Mouse (Mus musculus) thymus, postnatal 14 days (tissue): ENCODE measurements around the gene Eps8l2.
A peak's percentile ranks its signal among the peaks of the same experiment; 100 is the strongest.
"Not testable (repeated sequence)": the region's sequence is repeated elsewhere in the genome, so short reads cannot be mapped to it uniquely, and the experiment has no call there.

Experiments used
- DNase-seq: peaks from one replicate; pipeline ENCODE4 v3.0.0; 2021

The Eps8l2 gene

DNA sequence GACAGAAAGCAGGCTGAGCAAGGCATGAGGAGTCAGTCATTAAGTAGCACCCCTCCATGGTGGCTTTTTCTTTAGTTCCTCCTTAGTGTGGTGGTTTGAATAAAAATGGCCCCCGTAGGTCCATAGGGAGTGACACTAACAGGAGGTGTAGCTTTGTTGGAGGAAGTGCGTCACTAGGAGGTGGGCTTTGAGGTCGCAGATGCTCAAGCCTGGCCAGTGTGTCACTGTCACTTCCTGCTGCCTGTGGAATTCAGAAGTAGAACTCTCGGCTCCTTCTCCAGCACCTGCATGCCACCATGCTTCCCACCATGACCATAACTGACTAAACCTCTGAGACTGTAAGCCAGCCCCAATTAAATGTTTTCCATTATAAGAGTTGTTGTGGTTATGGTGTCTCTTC is 28.7 kb downstream of the Eps8l2 start:
- no peak for DNase-seq

DNA sequence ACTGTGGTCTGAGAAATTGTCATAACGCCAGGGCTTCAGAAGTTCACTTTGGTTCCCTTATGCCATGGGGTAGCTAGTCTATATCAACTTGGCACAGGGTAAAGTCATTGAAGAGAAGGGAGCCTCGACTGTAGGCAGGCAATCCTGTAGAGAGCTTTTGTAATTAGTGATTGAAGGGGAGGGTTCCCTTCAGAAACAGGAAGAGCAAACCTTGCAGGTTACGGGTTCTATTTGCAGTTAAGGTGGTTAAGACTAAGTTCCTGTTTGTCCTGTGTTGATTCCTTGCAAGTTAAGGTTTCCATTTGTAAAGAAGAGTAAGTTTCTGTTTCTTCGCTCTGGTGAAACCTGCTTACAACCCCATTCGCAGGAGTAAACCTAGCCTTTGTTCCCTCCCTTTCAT is 31.2 kb downstream of the Eps8l2 start:
- DNase-seq: no peak

DNA sequence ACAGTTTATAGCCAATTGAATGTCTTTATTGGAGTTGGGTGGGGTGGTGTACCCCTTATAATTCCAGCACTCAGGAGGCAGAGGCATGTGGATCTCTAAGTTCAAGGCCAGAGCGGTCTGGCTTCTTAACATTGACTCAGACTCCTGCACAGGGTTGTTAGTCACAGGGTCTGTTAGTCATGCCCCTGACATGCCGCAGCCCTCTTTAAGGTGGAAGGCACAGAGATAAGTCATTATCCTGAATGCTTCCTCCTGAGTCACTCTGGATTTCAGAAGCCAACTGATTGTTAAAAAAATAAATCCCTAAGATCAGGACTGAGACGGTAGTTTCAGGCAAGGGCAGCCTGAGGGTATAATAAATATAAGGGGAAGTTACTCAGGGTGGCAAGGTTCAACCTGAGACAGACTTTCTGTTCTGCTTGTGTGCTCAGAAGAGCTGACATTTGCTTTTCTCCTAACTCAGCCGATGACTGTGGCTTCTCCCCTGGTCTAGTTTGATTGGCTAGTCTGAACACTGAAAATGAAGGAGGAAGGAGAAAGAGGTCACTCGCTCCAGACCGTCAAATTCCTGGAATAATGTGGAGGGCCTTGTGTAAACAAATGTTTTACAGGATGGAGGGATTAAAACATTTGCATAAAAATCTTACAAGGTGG is 33.4 kb downstream of the Eps8l2 start:
- no peak for DNase-seq

DNA sequence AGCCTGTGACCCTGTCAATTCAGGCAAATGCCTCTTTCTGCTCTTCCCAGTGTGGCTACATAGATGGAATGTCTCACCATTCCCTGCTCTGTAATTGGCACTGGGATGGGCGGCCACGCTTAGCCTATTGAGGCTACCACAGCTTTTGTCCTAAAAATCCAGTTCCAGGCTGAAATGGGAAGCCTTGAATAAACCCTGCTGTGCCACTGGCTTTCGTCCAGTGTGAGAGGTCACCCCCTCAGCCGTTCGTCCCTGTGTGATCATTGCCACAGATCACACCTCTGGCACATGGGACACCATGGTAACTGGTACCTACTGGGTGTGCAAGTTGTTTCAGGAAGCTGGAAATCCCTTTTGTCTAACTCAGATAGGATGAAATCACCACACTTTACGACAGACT is 34.9 kb downstream of the Eps8l2 start:
- no peak for DNase-seq

DNA sequence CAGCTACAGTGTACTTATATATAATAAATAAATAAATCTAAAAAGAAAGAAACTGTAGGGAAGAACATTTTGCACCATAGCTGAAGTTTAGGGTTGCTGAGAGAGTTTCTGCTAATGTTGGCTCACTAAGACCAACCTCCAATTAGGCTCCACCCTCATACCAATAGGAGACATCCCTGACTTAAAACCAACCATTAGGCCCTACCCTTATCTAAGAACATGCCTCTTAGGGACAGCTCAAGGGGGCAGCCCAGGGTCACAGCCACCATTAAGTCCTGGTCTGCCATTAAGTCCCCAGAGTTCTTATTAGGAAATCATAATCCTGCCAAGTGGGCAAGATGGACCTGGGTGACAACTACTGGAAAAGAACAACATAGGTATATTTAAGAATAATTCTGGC is 35.7 kb downstream of the Eps8l2 start:
- DNase-seq: no peak

DNA sequence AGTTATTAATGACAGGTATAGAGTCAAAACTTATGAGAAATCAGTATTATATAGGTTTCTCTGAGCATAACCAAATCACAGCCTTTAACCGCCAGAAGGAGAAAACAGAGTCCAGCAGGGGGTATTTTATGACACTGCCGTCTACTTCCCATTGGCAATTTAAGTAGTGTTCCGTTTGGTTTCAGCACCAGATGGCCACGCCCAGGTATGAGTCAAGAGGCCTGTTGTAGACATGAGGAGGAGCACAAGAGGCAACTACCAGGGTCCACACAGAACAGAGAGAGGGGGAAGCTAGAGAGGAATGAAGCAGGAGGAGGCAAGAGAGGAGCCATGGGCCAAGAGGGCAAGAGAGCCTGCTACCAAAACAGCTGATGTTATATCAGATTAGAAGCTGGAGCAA is 40.9 kb downstream of the Eps8l2 start:
- no peak for DNase-seq

DNA sequence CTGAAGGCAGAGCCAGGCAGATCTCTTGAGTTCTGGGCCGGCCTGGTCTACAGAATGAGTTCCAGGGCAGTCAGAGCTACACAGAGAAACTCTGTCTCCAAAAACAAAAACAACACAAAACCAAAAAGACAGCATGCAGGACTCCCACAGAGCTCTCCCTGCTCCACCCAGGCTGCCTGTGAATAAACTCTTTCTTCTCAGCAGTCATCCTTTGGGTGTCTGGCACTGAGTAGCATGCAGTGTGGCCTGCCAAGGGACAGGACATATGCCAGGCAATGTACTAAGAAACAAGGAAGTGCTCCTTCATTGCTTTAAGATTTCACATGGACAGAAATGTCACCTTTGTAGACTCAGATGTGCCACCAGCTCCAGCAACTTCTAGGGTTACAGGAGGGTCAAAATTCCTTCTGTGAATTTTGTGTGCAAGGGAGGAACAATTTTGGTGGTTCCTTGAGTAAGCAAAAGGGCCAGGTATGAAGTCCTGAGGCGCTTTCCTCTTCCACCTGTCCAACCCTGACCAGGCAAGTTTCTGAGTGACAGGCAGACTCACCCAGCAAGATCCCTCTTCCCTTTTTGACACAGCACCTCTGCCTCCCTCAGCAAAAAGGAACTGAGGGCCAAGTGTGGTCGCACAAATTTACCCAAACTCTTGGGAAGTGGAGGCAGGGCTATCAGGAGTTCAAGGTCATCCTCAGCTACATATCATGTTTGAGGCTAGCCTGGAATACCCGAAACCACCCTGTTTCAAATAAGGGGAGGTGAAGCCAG is 42.6 kb downstream of the Eps8l2 start:
- DNase-seq: no peak

DNA sequence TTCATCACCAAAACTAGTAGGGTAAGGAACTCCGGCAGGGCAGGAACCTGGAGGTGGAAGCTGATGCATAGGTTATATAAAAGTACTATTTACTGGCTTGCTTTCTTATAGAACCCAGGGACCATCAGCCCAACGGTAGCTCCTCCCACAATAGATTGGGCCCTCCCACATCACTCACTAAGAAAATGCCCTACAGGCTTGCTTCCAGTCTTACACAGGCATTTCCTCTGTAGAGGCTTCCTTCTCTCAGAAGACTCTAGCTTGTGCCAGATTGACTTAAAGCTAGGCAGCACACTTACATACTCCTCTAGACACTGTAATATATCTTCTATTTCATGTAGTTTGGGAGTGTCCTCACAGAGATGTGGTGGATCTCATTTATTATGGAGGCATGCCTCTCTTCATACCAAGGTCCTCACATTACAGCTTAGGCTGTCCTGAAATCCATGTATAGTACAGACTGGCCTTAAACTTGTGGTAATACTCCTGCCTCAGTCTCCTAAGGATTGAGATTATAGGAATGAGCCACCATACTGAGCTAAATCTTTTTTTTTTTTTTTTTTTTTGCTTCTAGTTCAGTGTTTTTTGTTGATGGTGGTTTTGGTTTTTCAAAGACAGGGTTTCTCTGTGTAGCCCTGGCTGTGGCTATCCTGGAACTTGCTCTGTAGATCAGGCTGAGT is 49.3 kb downstream of the Eps8l2 start:
- DNase-seq: no peak

DNA sequence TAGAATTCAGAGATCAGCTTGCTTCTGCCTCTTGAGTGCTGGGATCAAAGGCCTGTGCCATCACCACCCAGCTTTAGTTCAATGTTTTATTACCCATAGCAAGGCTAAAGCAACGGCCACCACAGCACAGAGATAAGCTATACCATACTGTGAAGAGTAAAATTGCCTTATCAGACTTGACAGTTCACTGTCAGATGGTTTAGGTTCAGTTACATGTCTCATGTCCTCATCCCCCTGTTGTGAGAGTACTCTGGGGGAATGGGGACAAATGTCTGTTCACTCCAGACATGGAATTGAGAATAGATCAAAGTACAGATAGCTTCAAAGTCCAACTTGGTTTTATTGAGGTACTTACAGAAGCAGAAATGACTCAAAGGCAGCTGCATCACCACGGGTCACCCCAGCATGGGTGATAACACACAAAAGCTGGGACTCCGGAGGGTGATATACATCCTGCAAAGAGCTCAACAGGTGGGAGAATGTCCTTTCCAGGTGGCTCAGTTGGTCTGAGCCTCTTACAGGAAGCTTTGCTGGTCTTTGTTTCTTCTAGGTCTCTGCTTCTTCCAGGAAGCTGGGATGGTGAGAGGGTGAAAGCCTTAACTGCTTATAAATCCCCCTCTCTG is 49.9 kb downstream of the Eps8l2 start:
- no peak for DNase-seq

DNA sequence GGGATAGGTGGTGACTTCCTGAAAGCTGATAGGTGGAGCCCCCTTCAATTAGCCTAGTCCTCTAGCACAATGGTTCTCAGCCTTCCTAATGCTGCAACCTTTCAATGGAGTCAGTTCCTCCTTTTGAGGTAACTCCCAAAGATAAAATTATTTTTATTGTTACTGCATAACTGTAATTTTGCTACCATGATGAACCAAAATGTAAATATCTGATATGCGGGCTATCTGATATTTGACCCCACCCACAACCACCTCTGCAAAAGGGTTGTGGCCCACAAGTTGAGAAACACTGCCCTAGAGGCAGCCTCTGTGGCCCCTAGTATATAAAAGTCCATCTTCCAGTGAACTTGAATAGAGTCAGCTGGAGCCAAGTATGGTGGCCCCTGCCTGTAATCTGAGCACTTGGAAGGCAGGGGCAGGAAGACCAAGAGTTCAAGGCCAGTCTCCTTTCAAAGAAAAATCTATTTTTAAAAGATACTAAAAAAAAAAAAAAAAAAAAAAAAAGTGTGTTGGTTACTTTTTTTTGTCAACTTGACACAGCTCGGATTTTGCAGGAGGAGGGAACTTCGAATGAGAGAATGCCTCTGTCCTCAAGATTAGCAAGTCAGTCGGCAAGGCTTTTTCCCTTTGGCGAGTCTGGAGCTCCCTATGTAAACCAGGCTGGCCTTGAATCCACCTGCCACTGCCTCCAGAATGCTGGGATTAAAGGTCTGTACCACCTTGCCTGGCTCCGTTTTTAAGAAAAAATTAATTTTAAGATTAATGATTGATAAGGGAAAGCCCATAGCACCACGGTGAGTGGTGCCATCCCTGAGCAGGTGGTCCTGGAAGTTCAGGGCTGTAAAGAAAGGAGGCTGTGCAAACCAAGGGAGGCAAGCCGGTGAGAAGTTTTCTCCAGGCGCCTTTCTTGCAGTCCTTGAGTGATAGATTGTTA is 51.9 kb downstream of the Eps8l2 start:
- DNase-seq: no peak

DNA sequence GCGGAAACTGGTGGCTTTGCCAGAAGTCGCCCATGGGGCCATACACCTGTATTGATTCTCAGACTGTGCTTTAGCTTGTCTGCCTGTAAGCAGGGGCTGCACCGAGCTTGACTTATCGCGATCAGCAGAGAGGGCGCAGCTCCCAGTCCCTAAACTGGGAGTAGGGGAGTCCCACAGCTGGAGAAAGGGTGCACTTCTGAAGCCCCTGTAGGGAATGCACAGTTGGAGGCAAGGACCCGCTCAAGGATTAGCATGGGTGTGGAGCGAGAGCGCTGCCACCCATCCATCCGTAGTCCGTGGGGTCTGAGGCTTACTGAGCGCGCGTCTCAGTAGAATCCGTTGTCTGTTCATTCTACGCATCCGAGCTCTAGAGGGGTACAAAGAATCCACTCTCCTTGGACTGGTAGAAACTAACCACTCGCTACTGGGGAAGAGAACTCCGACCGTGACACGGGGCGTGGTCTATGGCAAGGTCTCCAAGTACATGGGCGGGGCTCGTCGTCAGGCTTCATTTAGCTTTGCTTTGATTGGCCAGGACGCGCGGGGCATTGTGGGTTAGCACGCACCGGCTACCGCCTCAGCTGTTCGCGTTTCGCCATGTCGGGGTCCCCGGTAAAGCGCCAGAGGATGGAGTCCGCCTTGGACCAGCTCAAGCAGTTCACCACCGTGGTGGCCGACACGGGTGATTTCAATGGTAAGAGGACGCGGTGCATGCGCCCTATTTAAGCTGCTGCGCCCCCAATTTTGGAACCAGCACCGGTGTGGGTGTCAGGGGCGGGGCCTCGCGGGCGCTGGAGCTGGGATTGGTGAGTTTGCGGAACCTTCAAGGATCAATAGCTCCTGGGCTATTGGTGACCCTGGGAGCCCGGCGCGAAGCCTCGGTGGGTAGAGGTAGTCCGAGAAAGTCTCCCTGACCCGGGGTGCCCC is 53.2 kb downstream of the Eps8l2 start, which contains the start of gene Taldo1:
Taldo1 (plus strand) TSS at position 575 of the 927 bp plus-strand sequence.
- peak; percentile 98 for DNase-seq

DNA sequence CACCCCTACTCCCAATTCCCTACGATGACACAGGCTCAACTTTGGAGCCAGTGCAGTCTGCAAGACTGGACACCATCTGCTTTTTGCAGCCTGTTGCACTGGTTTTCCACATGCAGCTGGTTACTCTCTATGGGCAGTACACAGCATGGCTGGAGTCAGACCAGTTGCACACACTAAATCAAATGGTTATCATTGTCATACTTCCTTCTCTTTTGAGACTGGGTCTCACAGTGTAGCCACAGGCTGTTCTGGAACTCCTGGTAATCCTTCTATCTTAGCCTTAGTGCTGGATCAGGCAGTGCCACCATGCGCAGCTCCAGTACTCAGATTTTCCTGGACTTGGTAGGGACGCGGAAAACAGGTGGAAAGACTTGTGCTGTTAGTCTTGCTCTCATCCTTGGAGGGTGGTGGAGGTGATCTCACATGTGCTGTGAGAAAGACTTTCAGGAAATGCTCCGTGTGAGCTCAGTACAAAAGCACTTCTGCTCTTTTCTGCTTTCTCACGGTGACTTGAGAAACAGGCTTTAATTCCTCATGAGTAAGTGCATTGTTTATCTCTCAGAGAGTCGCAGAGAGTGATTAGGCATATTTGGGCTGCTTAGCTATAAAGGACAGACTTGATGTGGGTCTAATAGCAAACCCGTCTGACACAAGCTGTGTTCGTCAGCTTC is 54.0 kb downstream of the Eps8l2 start:
- DNase-seq: no peak

DNA sequence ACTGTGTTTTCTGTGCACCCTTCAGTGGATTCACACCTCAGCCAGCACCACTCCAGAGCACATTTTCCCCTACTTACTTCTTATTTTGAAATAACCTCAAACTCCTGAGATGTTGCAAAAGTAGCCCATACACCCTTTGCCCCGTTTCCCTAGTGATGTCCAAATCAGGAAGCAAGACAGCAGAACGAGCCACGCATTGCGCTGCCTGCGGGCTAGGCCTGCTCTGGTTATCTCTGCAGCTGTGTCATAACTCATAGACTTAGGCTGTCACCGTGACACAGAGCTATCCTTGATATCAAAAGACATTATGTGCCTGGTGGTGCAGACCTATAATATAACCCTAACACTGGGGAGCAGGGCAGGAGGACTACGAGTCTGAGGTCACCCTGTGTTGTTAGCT is 55.5 kb downstream of the Eps8l2 start:
- no peak for DNase-seq

DNA sequence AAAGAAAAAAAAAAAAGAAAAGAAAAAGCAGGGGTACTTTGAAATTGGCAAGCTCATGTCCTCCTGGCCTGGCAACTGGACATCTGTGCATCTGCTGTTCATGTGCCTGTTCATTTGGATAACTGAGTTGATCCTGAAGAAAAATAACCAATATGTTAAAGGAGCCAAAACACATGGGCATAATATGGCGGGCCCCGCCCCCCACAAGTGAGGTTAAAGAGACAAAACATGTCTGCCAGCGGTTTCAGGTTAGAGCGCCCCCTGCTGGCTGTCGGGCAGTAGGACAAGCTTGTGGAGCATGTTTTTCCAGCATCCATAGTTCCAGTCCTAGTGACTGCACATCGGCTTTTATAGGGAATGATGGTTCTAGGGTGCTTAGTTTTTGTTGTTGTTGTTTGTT is 56.1 kb downstream of the Eps8l2 start:
- peak; percentile 80 for DNase-seq

DNA sequence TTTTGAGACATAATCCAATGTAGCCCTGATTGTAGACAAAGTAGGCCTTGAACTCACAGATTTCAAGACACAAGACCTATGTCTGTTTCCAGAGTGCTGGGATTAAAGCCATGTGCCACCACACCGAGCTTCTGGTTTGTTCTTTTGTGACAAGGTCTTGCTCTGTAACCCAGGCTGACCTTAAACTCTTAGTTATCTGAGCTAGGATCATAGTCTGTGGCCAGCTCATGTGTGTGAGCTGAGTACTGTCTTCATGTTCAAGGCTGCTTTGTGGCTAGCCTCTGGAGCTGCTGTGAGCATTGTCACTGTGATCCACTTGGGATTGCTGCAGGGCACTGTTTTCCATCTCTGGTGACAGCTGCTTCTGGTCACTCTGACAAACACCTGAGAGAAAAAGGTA is 56.7 kb downstream of the Eps8l2 start:
- no peak for DNase-seq

DNA sequence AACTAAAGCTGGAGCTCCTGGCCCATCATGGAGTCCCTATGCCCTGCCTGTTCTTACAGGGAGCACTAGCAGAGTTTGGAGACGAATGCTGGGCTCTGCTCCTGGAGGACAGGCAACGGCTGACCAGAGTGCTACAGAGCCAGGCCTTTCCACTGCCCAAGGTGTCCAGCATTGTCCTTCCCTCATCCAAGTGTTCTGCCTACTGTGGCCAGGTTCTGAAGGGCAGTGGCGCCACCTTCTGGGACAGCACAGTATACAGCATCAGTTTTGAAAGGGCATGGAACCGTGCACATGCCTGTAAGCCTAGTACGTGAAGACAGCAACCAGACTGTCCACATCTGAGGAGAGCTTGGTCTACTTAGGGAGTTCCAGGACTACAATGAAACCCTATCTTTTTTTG is 64.6 kb downstream of the Eps8l2 start:
- peak; percentile 55 for DNase-seq

DNA sequence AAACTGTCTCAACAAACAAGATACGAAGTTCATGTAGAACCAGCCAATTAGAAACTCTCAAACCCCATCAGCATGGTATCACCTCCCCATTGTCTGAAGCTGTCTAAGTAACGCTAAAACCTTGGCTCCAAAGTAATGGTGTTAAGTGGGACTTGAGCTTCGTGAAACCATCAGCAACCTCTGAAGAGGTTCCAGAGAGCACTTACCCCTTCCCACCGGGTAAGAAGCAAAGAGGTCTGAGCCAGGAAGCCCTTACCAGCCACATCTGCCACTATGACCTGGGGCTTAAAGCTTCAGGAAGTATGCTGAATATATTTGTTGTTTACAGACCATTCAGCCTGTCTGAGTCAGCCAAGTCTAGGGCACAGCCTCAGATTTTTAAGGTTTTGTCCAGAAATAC is 66.8 kb downstream of the Eps8l2 start:
- DNase-seq: no peak

DNA sequence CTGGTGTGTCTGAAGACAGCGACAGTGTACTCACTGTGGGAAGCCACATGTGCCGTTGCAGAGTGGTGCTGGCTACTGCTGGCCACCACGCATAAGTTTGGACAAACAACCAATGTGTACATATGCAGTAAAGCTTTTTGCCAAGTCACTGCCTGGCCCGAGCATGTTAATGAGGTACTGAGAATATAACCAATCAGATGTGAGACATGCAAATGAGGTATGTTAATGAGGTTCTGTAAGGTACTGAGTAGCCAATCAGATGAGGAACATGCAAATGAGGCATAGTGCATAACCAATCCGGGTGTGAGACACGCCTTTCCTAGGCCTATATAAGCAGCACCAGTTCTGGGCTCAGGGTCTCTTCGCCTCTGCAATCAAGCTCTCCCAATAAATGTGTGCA is 69.0 kb downstream of the Eps8l2 start:
- not testable (repeated sequence) for DNase-seq

DNA sequence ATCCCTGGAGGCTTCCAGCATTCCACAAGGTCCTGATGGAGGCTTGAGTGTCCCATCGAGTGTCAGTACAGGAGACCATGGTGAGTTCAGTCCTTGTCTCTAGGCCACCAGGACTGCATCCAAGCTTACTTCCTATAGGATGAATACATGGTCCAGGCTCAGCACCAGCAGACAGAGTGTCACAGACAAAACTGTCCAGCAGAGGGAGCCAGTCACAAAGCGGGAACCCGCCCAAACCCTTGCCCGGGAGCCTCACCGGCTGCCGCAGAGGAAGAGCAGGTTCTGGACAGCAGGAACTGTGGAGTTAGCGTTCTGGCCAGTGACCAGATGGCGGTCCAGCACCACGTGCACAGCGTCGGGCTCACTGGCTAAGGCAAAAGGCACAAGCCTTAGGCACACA is 70.2 kb downstream of the Eps8l2 start:
- DNase-seq: peak; percentile 84

DNA sequence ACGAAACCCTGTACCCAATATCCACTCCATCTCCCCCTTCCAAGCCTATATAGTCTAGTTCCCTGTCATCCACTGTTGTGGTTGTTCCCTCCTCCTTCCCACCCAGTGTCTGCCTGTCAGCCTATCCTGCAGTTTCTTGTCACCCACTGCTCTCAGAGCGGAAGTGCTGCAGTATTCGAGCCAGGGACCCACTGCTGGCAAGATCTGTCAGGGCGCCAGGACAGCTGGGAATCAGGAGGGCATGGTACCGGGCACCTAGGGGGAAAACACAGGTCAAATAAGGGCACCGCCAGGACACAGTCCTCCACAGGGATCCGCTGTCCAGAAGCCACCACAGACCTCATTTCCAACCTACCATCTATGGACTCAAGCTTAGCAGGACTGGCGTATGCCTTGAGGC is 72.0 kb downstream of the Eps8l2 start:
- DNase-seq: no peak

DNA sequence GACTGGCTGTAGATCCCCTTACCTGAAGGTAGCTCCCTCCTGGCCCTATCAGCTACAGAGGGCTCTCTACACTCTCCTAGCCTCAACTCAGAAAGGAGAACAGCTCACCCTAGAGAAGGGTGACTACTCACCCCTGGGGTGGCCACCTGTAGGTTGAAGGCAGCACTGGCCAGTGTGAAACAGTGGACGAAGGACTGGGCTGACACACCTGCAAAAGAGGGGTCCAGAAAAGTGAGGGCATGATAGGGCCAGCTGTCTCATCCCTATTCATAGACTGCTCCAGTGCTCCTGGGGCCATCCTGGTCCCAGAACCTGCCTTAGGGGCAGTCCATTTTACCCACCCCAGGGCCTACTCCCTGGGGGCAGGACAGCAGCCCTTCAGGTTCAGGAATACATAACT is 73.0 kb downstream of the Eps8l2 start:
- DNase-seq: no peak
